Mouse (Mus musculus) forebrain, embryonic 13.5 days (tissue): ENCODE results near the gene Lpar1. TPM values are rescaled to one million over a fixed set of nuclear protein-coding genes. Genes with fewer than 3 reads are reported as not detected.

Experiments
- ATAC-seq: fragments of 200-750 bp; cut with Nextera tagmentation; 2 replicates; pipeline ENCODE4 v1.8.0; 2017
- H3K27ac ChIP-seq: fragments of 300-500 bp; sonication (generic); 2 replicates; pipeline ENCODE4 v1.5.1; 2015; ENCODE audit warnings: inconsistent platforms, mild to moderate bottlenecking, moderate library complexity
- H3K27me3 ChIP-seq: fragments of 300-500 bp; sonication (generic); 2 replicates; pipeline ENCODE4 v1.6.1; 2015; ENCODE audit warnings: mild to moderate bottlenecking, inconsistent platforms
- H3K36me3 ChIP-seq: fragments of 300-500 bp; sonication (generic); 2 replicates; pipeline ENCODE4 v1.6.1; 2015; ENCODE audit warnings: mild to moderate bottlenecking, inconsistent platforms; ENCODE audit not compliant: poor library complexity, severe bottlenecking
- H3K4me1 ChIP-seq: fragments of 300-500 bp; sonication (generic); 2 replicates; pipeline ENCODE4 v1.6.1; 2015; ENCODE audit warnings: inconsistent platforms
- H3K4me2 ChIP-seq: fragments of 300-500 bp; sonication (generic); 2 replicates; pipeline ENCODE4 v1.6.1; 2015; ENCODE audit warnings: inconsistent platforms, mild to moderate bottlenecking, moderate library complexity
- H3K4me3 ChIP-seq: fragments of 300-500 bp; sonication (generic); 2 replicates; pipeline ENCODE4 v1.5.1; 2015; ENCODE audit warnings: mild to moderate bottlenecking, inconsistent platforms
- H3K9ac ChIP-seq: fragments of 300-500 bp; sonication (generic); 2 replicates; pipeline ENCODE4 v1.6.1; 2015; ENCODE audit warnings: mild to moderate bottlenecking, inconsistent platforms
- H3K9me3 ChIP-seq: fragments of 300-500 bp; sonication (generic); replicated peaks from 2 replicates; pipeline ENCODE4 v1.6.1; 2016; ENCODE audit warnings: inconsistent platforms
- WGBS: fragments of 180-500 bp; shearing (Covaris S2); methylation state at CpG from one replicate; pipeline ENCODE4 v1.1.7; 2015; 5-methylcytosine and 5-hydroxymethylcytosine counted together
- polyA plus RNA-seq: library from polyadenylated mRNA; unstranded; fragments of >200 nt; fragmentation: Nextera tagmentation; extraction: Ambion mirVana; gene quantifications from 2 replicates; pipeline ENCODE4 v1.2.1, GENCODE M21; 2015

Gene Lpar1
- polyA plus RNA-seq, 1 experiment from 2014 or later = 35.7 TPM

DNA sequence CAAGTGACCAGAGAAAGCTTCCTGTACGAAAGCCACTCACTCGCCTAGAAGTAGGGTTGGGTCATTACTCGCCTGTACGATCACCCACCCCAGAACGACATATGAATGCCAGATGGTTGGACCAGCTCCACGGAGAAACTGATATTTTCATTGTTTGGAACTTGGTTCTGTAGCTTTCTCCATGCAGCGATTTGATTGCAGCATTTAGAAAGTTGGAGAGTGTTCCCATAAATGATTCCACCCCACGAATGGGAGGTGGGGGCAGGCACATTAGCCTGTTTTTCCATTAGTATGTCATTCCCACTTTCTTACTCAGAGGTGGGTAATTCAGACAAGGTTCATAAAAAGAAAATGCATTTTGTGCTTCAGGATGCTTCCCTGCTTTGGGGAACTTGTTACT, 14.8 kb upstream of the Lpar1 start:
- Histone ChIP-seq H3K27me3 (no peaks in the 10 kb centered on the region), H3K9ac (no peak overlapping the region), H3K4me3 (no peak overlapping the region), H3K4me1 (no peaks in the 10 kb centered on the region), H3K36me3 (no peaks in the 10 kb centered on the region), H3K4me2 (no peak overlapping the region), H3K9me3 (no peaks in the 10 kb centered on the region), H3K27ac (no peak overlapping the region)
- ATAC-seq = no peak
- WGBS = 88% methylated on average over 8 of the region's 8 CpGs

GRCm38 (mm10) chr4:58562776-58563175, 9.1 kb upstream of the Lpar1 start:
- Histone ChIP-seq H3K27ac (no peak overlapping the region), H3K4me2 (no peak overlapping the region), H3K9me3 (no peaks in the 10 kb centered on the region), H3K27me3 (no peaks in the 10 kb centered on the region), H3K36me3 (no peaks in the 10 kb centered on the region), H3K4me1 (no peaks in the 10 kb centered on the region), H3K4me3 (no peak overlapping the region), H3K9ac (no peak overlapping the region)
- 96% methylated on average over 1 of the region's 1 CpGs for WGBS
- ATAC-seq = no peak

DNA sequence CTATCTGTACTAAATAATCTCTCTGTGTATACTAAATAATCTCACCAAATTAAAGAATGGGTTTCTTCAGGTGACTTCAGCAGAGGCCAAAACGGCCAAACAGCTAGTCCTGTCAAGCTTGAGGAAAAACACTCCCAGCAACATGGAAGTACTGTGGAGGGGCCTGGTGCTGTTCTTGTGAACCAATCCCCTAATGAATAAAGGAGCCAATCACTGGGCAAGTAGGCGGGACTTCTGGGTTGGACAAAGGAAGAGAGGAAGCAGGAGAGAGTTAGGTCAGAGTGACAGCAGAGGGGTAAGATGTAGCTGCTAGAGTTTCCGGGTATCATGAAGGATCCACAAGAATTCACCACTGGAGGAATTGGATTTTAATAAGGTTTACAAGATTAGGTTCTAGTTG, 3.3 kb upstream of the Lpar1 start:
- H3K4me3 ChIP-seq = no peak overlapping the region
- no peak for ATAC-seq
- no peaks in the 10 kb centered on the region for H3K9me3 ChIP-seq
- no peaks in the 10 kb centered on the region for H3K36me3 ChIP-seq
- WGBS = 80% methylated on average over 3 of the region's 3 CpGs
- H3K4me2 ChIP-seq = no peak overlapping the region
- peaks cover 9% of the 10 kb centered on the region; the same call in 1 of the 2 replicates for H3K4me1 ChIP-seq
- H3K27me3 ChIP-seq = 0 out of 2 replicates have a peak, but pooled peaks cover 3% of the 10 kb centered on the region
- H3K27ac ChIP-seq = no peak overlapping the region
- H3K9ac ChIP-seq = no peak overlapping the region

DNA sequence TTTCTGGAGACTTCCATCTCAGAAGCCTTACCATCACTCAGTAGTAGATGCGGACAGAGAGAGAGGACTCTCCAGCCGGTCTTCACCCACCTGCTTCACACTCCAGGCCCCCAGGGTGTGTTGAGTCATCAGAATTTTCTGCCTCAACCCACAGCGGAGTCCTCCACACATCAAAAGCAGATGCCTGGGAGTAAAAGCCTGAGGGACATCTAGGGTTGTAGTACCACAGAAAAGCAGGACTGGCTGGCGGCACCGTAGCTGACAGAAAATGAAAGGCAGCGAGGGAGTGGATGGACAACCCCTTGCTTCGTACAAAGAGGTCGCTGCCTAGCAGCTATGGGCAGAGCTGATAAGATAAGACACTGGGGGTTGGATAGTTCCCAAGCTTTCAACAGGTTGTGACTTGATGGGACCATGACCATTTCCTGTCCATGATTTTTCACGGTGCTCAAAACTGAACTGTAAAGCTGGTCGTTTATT, 701 bp upstream of the Lpar1 start:
- Histone ChIP-seq H3K27me3 (0 out of 2 replicates have a peak, but pooled peaks cover 3% of the 10 kb centered on the region), H3K36me3 (no peaks in the 10 kb centered on the region), H3K27ac (no peak overlapping the region), H3K4me1 (peaks cover 9% of the 10 kb centered on the region), H3K4me2 (peak overlapping the region; percentile 95), H3K9me3 (no peaks in the 10 kb centered on the region), H3K4me3 (no peak overlapping the region), H3K9ac (no peak overlapping the region)
- ATAC-seq = no peak
- WGBS = 40% methylated on average over 10 of the region's 10 CpGs

- Histone ChIP-seq H3K9ac (peak overlapping the region; percentile 74), H3K4me3 (peak overlapping the region; percentile 69), H3K9me3 (no peaks in the 10 kb centered on the region), H3K27ac (peak overlapping the region; percentile 69), H3K4me1 (peaks cover 9% of the 10 kb centered on the region), H3K36me3 (no peaks in the 10 kb centered on the region), H3K4me2 (peak overlapping the region; percentile 95), H3K27me3 (0 out of 2 replicates have a peak, but pooled peaks cover 3% of the 10 kb centered on the region)
- peak; percentile 88 for ATAC-seq
- WGBS = under 1% methylated on average over 71 of the region's 71 CpGs
Observed at GRCm38 (mm10) chr4:58552731-58553630, 717 bp downstream of the Lpar1 start.

- H3K4me3 ChIP-seq = peak overlapping the region; percentile 69
- peaks cover 10% of the 10 kb centered on the region for H3K4me1 ChIP-seq
- H3K27me3 ChIP-seq = 0 out of 2 replicates have a peak, but pooled peaks cover 3% of the 10 kb centered on the region
- peak overlapping the region; percentile 95 for H3K4me2 ChIP-seq
- 5% methylated on average over 10 of the region's 10 CpGs for WGBS
- H3K27ac ChIP-seq = no peak overlapping the region
- ATAC-seq = no peak
- H3K36me3 ChIP-seq = no peaks in the 10 kb centered on the region
- H3K9ac ChIP-seq = peak overlapping the region; percentile 74
- no peaks in the 10 kb centered on the region for H3K9me3 ChIP-seq
Observed at GRCm38 (mm10) chr4:58552229-58552628, 1.5 kb downstream of the Lpar1 start.

DNA sequence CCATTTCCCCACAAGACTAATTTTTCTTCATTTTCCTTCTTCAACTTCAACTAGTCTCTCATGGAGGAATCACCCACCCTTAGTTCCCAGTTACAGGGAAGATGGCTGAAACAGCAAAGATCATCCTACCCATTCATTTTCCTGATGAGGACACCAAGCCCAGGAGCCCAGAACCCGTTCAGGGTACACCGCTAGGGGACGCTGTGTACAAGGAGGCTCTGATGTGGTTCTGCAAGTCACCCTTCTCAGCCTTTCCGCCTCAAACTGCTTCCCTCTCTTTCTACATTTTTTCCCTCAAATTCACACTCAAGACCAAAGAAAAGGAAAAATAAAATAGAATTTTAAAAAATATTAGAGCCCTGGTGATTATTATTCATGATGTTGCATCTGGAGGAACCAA, 1.9 kb downstream of the Lpar1 start:
- Histone ChIP-seq H3K27me3 (0 out of 2 replicates have a peak, but pooled peaks cover 3% of the 10 kb centered on the region), H3K4me3 (peak overlapping the region; percentile 69), H3K27ac (no peak overlapping the region), H3K9ac (0 out of 2 replicates have a peak overlapping the region, but pooled peaks have one; percentile 74), H3K9me3 (no peaks in the 10 kb centered on the region), H3K4me2 (peak overlapping the region; percentile 95), H3K4me1 (peaks cover 12% of the 10 kb centered on the region), H3K36me3 (no peaks in the 10 kb centered on the region)
- no peak for ATAC-seq
- 1% methylated on average over 4 of the region's 4 CpGs for WGBS

DNA sequence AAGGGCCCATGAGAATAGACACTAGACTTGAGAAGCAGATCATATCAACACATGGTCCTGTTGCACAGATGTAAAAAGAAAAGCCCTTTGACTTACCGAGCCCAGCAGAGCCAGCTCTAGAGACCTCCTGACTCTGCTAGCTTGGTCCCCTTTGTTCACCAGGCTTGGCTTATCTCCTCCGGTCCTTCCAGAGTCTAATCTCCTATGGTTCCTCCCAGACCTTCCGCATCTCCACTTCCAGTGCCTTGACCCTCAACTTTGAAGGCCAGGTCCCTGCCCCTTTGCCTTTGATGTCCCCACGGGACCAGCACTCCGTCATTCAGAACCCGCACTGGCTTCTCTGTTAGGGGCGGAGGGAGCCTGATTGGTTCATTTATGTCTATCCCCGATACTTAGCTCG, 6.0 kb downstream of the Lpar1 start:
- no peak overlapping the region for H3K4me2 ChIP-seq
- H3K27ac ChIP-seq = no peak overlapping the region
- WGBS = 79% methylated on average over 9 of the region's 9 CpGs
- no peak for ATAC-seq
- no peak overlapping the region for H3K4me3 ChIP-seq
- H3K36me3 ChIP-seq = peaks cover 9% of the 10 kb centered on the region; the same call in 1 of the 2 replicates
- peaks cover 11% of the 10 kb centered on the region for H3K4me1 ChIP-seq
- no peaks in the 10 kb centered on the region for H3K9me3 ChIP-seq
- no peaks in the 10 kb centered on the region for H3K27me3 ChIP-seq
- H3K9ac ChIP-seq = no peak overlapping the region

- Histone ChIP-seq H3K4me2 (no peak overlapping the region), H3K4me3 (no peak overlapping the region), H3K36me3 (peaks cover 9% of the 10 kb centered on the region; the same call in 1 of the 2 replicates), H3K4me1 (peaks cover 11% of the 10 kb centered on the region), H3K9me3 (no peaks in the 10 kb centered on the region), H3K9ac (no peak overlapping the region), H3K27me3 (no peaks in the 10 kb centered on the region), H3K27ac (no peak overlapping the region)
- ATAC-seq = peak; percentile 10; the same call in 1 of the 2 replicates
- WGBS = 82% methylated on average over 4 of the region's 4 CpGs
Observed at GRCm38 (mm10) chr4:58547273-58547565, 6.5 kb downstream of the Lpar1 start.

DNA sequence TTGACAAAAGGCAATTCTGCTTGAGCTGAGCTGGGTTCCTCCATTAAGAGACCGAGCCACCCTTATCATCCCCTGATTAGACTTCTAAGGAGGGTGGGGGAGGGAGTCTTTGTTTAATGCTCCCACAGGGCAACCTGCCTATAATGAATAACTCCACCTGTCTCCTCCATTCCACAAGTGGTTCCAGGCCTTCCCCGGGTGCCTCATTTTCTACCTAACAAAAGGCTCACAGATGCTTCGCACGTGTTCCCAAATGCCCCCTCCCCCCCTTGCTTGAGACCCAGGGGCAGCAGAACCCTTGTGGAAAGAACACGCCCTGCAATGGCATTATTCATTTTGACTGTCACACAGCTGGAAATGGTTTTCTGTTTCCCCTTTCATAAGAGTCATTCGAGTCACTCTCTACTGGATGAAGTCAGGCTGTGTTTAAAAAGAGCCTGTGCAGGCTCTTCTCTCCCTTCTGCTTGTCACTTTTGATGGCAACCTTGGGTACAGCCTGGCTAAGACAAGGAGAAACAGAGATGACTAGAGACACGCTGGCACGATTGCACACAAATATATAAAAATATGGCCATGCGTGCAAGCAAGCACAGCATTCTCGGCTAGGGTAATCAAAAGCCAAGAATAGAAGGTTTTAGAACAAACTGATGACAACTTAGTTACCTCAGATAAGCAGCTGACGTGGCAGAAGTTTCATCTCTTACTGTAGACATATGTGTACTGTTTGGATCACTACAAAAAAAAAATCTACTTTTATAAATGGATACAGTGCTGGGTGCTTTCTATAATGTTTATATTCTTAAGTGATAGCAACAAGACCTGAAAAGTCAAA, 7.0 kb downstream of the Lpar1 start:
- Histone ChIP-seq H3K4me3 (no peak overlapping the region), H3K9ac (no peak overlapping the region), H3K9me3 (no peaks in the 10 kb centered on the region), H3K27me3 (no peaks in the 10 kb centered on the region), H3K4me2 (no peak overlapping the region), H3K36me3 (peaks cover 9% of the 10 kb centered on the region; the same call in 1 of the 2 replicates), H3K27ac (no peak overlapping the region), H3K4me1 (peaks cover 11% of the 10 kb centered on the region)
- WGBS = 43% methylated on average over 11 of the region's 11 CpGs
- peak; percentile 21; the same call in 1 of the 2 replicates for ATAC-seq

DNA sequence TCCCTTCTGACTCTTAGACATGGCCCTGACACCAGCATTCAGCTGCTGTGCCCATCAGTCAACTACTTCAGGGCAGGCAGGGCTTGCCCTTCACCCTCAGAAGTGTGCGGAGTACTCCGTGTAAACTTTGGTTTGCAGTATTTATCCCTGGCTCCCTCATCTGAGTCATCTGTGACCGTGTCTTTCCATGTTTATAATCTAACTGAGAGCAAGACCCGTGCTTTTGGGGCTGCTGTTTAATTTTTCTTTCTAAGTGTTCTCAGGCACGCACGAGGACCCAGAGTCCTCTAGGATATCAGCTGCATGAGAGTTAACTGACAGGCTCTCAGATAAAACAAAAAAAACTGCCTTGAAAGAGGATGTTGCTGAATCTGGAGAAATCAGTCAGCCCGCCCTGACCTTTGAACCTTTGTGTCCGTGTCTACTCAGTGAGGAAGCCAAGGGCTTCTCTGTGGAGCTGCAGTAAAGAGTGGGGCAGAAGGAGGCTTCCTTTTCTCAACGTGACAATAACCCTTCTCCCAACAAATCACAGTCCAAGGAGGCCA, 7.7 kb downstream of the Lpar1 start:
- Histone ChIP-seq H3K9me3 (no peaks in the 10 kb centered on the region), H3K9ac (no peak overlapping the region), H3K4me2 (no peak overlapping the region), H3K4me1 (peaks cover 11% of the 10 kb centered on the region), H3K36me3 (peaks cover 9% of the 10 kb centered on the region; the same call in 1 of the 2 replicates), H3K27ac (no peak overlapping the region), H3K27me3 (no peaks in the 10 kb centered on the region), H3K4me3 (no peak overlapping the region)
- 56% methylated on average over 9 of the region's 9 CpGs for WGBS
- ATAC-seq = no peak
